Mouse (Mus musculus) liver, postnatal 0 days (tissue): ENCODE results near the gene Pik3c2g.

Source experiments
- CTCF ChIP-seq: sonication (generic); IDR thresholded peaks from 2 replicates; pipeline ENCODE4 v1.5.1; 2016; ENCODE audit warnings: antibody characterized with exemption, low read depth
- EP300 ChIP-seq: IDR thresholded peaks from 2 replicates; pipeline ENCODE4 v1.6.1; 2016; ENCODE audit warnings: antibody characterized with exemption, low read depth, mild to moderate bottlenecking

GRCm38 (mm10) chr6:139963775-139964174 lies 376.8 kb downstream of the Pik3c2g start:
- TF ChIP-seq CTCF (no peak), EP300 (no peak)
